Mouse (Mus musculus) erythroid progenitor cell, adult 5-6 weeks (primary cell): ENCODE data around the gene Stk24. TPM values are rescaled to one million over a fixed set of nuclear protein-coding genes. Genes with fewer than 3 reads are reported as not detected.

Source experiments
- ATAC-seq: replicated peaks from 2 replicates; pipeline ENCODE4 v1.8.0; 2016; ENCODE audit warnings: moderate number of reproducible peaks, mild to moderate bottlenecking, moderate TSS enrichment, inconsistent platforms; ENCODE audit not compliant: poor library complexity, low FRiP score, severe bottlenecking
- total RNA-seq, 2 experiments: library from RNA; stranded (forward) in 1 of 2; stranded (reverse) in 1 of 2; fragments of 150-400 nt in 1 of 2; fragments of 186-747, 209-891 nt in 1 of 2; gene quantifications; 2 replicates each; pipeline versions ENCODE4 v1.2.3 to v1.2.4; 2015 to 2017; ENCODE audit warnings: low replicate concordance in 2 of 2

Gene Stk24
- total RNA-seq, 2 experiments from 2014 or later: 62.0 to 101 TPM

GRCm38 (mm10) chr14:121355732-121356131, 24.1 kb downstream of the Stk24 start:
- ATAC-seq: peak; percentile 85

GRCm38 (mm10) chr14:121353648-121354377, 26.0 kb downstream of the Stk24 start:
- no peak for ATAC-seq

GRCm38 (mm10) chr14:121352744-121353143, 27.1 kb downstream of the Stk24 start:
- no peak for ATAC-seq

GRCm38 (mm10) chr14:121351737-121352136, 28.1 kb downstream of the Stk24 start:
- no peak for ATAC-seq

GRCm38 (mm10) chr14:121350011-121350410, 29.8 kb downstream of the Stk24 start:
- ATAC-seq: no peak

GRCm38 (mm10) chr14:121349291-121349690, 30.5 kb downstream of the Stk24 start:
- ATAC-seq: no peak

GRCm38 (mm10) chr14:121348256-121348655, 31.6 kb downstream of the Stk24 start:
- no peak for ATAC-seq

- no peak for ATAC-seq
Measured at GRCm38 (mm10) chr14:121347134-121347533, 32.7 kb downstream of the Stk24 start.

GRCm38 (mm10) chr14:121346654-121347053, 33.2 kb downstream of the Stk24 start:
- ATAC-seq: no peak

- peak; percentile 69 for ATAC-seq
Measured at GRCm38 (mm10) chr14:121346053-121346452, 33.8 kb downstream of the Stk24 start.

GRCm38 (mm10) chr14:121344928-121345327, 34.9 kb downstream of the Stk24 start:
- no peak for ATAC-seq

GRCm38 (mm10) chr14:121342885-121343284, 36.9 kb downstream of the Stk24 start:
- no peak for ATAC-seq

- no peak for ATAC-seq
Measured at GRCm38 (mm10) chr14:121339951-121340401, 39.8 kb downstream of the Stk24 start.

GRCm38 (mm10) chr14:121338819-121339573, 40.8 kb downstream of the Stk24 start:
- ATAC-seq: no peak

- ATAC-seq: no peak
Measured at GRCm38 (mm10) chr14:121330090-121330408, 49.8 kb downstream of the Stk24 start.

GRCm38 (mm10) chr14:121329401-121330089, 50.3 kb downstream of the Stk24 start:
- no peak for ATAC-seq

GRCm38 (mm10) chr14:121328878-121329277, 50.9 kb downstream of the Stk24 start:
- ATAC-seq: no peak

- ATAC-seq: no peak
Measured at GRCm38 (mm10) chr14:121326432-121326831, 53.4 kb downstream of the Stk24 start.

GRCm38 (mm10) chr14:121324521-121325330, 55.1 kb downstream of the Stk24 start:
- no peak for ATAC-seq

- no peak for ATAC-seq
Measured at GRCm38 (mm10) chr14:121322641-121323040, 57.2 kb downstream of the Stk24 start.
